Mouse (Mus musculus) ES-Bruce4 (cell line): Measurements from ENCODE around the gene Rpp25l.

Experiments used
- CTCF ChIP-seq: IDR thresholded peaks from one replicate; pipeline ENCODE4 v1.8.1; 2011; ENCODE audit warnings: low read depth, low read length
- EP300 ChIP-seq: IDR thresholded peaks from 2 replicates; pipeline ENCODE4 v1.6.1; 2011; ENCODE audit warnings: low read depth, low read length; ENCODE audit not compliant: insufficient read depth
- POLR2A ChIP-seq: IDR thresholded peaks from one replicate; pipeline ENCODE4 v1.8.1; 2011; ENCODE audit warnings: low read length; ENCODE audit not compliant: insufficient read depth

DNA sequence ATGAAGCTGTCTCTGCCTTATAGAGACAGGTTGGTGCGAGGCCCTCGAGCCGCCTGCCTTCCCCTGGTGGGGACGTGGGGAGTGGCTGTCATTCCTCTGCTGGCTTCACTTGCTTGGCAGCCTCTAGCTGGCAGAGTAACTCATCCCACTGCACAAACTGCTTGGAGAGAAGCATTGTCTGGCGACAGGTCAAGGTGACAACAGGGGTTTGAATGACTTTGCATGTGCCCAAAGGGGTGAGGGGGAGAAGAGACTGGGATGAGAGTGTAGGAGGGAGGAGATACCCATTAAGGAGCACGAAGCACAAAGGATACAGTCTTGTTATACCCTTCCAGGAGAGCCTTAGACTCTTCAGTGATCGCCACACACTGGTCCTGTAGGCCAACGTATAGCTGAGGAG, 1.7 kb upstream of the Rpp25l start:
- no peak for TF ChIP-seq CTCF
- TF ChIP-seq POLR2A = no peak
- no peak for TF ChIP-seq EP300
